Mouse (Mus musculus): ENCODE data around the gene E330021D16Rik. TPM values are rescaled to one million over a fixed set of nuclear protein-coding genes. Genes with fewer than 3 reads are reported as not detected.

Gene E330021D16Rik
- polyA plus RNA-seq, 1 experiment from 2014 or later, result not detected

DNA sequence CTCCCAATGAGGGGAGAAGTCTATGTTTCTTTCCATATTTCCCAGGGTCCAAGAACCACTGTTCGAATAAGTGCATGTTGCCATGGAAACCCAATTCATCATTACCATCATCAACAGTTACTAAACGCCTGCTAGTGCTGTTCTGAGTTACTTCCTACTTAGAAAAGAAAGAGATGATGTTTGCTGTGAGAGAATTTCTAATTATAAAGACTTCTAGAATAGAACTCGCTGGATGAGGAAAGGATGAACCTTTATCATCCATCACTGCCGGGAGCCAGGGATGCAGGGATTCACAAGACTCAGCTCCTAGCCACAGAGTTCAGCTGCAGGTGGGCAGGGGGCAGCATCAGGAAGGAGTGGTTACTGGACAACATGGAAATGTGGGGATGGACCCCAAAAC is 51.4 kb downstream of the E330021D16Rik start:
- no peaks in the 10 kb centered on the region for H3K36me3 ChIP-seq (ENCODE audit: control insufficient read depth, insufficient read depth, low read length)
- no peak for ATAC-seq (ENCODE audit: insufficient read depth, low FRiP score, low TSS enrichment)
- H3K9me3 ChIP-seq (ENCODE audit: control insufficient read depth, low read length), result no peaks in the 10 kb centered on the region
- no peak overlapping the region for H3K9ac ChIP-seq (ENCODE audit: low read length)
- WGBS, result 73% methylated on average over 4 of the region's 4 CpGs
- no peaks in the 10 kb centered on the region for H3K27me3 ChIP-seq (ENCODE audit: control insufficient read depth, insufficient read depth, low read length)
- no peak overlapping the region for H3K4me2 ChIP-seq (ENCODE audit: low read depth)
- H3K27ac ChIP-seq (ENCODE audit: low read depth, low read length), result no peak overlapping the region
- no peaks in the 10 kb centered on the region for H3K4me1 ChIP-seq (ENCODE audit: control insufficient read depth, insufficient read depth, low read length)
- DNase-seq (ENCODE audit: low spot score), result no peak
- H3K4me3 ChIP-seq (ENCODE audit: low read depth, low read length), result no peak overlapping the region

DNA sequence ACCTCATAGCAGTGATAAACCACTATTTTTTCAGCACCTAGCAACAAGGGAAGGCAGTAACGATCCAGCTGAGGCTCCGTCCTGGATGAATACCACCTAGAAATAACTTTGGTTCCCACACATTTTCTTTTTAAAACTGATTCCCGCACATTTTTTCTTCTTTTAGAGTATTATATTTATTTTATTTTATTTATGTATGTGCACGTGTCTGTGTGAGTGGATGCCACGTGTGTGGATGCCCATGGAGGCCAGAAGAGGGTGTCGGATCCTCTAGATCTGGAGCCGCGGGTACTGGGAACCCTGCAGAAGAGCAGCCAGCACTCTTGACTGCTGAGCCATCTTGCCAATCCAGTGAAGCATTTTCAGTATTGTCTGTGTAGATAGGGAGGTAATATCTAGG is 52.1 kb downstream of the E330021D16Rik start:
- no peak overlapping the region for H3K4me3 ChIP-seq (ENCODE audit: low read depth, low read length)
- no peak overlapping the region for H3K4me2 ChIP-seq (ENCODE audit: low read depth)
- H3K27ac ChIP-seq (ENCODE audit: low read depth, low read length), result no peak overlapping the region
- no peaks in the 10 kb centered on the region for H3K9me3 ChIP-seq (ENCODE audit: control insufficient read depth, low read length)
- no peak overlapping the region for H3K9ac ChIP-seq (ENCODE audit: low read length)
- no peaks in the 10 kb centered on the region for H3K4me1 ChIP-seq (ENCODE audit: control insufficient read depth, insufficient read depth, low read length)
- H3K36me3 ChIP-seq (ENCODE audit: control insufficient read depth, insufficient read depth, low read length), result no peaks in the 10 kb centered on the region
- WGBS, result 88% methylated on average over 8 of the region's 8 CpGs
- ATAC-seq (ENCODE audit: insufficient read depth, low FRiP score, low TSS enrichment) (no peak), DNase-seq (ENCODE audit: low spot score) (no peak)
- H3K27me3 ChIP-seq (ENCODE audit: control insufficient read depth, insufficient read depth, low read length), result no peaks in the 10 kb centered on the region

DNA sequence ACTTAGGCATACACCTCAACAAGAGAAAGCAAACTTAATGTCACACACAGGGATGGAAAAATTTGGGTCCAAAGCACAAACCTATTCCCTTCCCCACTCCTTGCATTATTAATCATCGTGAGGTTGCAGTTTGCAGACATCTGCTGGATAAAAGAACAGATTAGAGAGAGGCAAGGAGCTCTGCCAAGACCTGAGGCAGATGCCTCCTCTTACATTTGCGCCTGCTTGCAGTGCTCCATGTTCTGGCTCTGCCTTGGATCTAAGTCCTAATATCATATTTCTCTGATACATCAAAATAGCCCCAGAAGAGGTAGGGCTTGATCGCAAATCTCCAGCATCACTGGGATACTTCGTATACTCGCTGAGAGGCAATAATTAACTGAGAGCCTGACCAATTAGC is 56.9 kb downstream of the E330021D16Rik start:
- Histone ChIP-seq H3K4me1 (ENCODE audit: control insufficient read depth, insufficient read depth, low read length) (no peaks in the 10 kb centered on the region), H3K27ac (ENCODE audit: low read depth, low read length) (no peak overlapping the region), H3K27me3 (ENCODE audit: control insufficient read depth, insufficient read depth, low read length) (no peaks in the 10 kb centered on the region), H3K9me3 (ENCODE audit: control insufficient read depth, low read length) (no peaks in the 10 kb centered on the region), H3K36me3 (ENCODE audit: control insufficient read depth, insufficient read depth, low read length) (no peaks in the 10 kb centered on the region), H3K4me3 (ENCODE audit: low read depth, low read length) (no peak overlapping the region), H3K9ac (ENCODE audit: low read length) (no peak overlapping the region), H3K4me2 (ENCODE audit: low read depth) (no peak overlapping the region)
- DNase-seq (ENCODE audit: low spot score) (no peak), ATAC-seq (ENCODE audit: insufficient read depth, low FRiP score, low TSS enrichment) (no peak)
- WGBS, result 88% methylated on average over 5 of the region's 5 CpGs

DNA sequence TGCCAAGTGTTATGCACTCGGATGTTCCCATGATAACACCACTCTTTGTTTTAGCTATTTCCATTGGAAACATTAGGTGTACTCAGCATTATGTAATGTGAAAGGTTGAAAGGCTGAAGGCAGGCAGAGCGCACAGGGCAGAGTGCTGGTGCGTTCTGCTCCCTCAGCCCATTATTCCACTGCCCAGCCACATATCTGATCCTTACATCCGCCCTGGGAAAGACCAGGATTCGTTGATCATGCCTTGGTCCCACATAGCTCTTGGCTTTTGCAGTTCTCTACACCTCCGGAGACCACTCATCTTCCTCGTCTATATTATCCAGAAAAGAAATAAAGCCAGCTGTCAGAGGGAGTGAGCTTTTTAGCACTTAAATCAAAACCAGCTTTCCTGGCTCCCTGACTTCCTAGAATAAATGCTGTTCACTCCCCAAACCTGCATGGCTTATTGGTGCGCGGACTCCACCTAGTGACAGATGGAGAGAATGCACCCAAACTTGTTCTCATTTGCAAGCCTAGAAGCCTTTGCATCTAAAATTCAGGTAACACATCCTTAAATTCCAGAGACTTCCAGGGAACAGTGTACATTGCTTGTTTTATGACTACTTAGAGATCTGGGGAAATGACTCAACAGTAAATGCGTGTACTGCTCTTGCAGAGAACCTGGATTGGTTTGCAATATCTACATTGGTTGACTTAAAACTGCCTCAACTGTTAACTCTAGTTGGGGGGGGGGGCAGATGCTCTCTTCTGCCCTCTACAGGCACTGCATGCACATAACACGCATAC is 61.8 kb downstream of the E330021D16Rik start:
- DNase-seq (ENCODE audit: low spot score) (peak; percentile 79), ATAC-seq (ENCODE audit: insufficient read depth, low FRiP score, low TSS enrichment) (peak; percentile 38; the same call in 1 of the 2 replicates)
- Histone ChIP-seq H3K27me3 (ENCODE audit: control insufficient read depth, insufficient read depth, low read length) (no peaks in the 10 kb centered on the region), H3K36me3 (ENCODE audit: control insufficient read depth, insufficient read depth, low read length) (no peaks in the 10 kb centered on the region), H3K4me2 (ENCODE audit: low read depth) (no peak overlapping the region), H3K9ac (ENCODE audit: low read length) (no peak overlapping the region), H3K9me3 (ENCODE audit: control insufficient read depth, low read length) (no peaks in the 10 kb centered on the region), H3K27ac (ENCODE audit: low read depth, low read length) (no peak overlapping the region), H3K4me3 (ENCODE audit: low read depth, low read length) (no peak overlapping the region), H3K4me1 (ENCODE audit: control insufficient read depth, insufficient read depth, low read length) (no peaks in the 10 kb centered on the region)
- 43% methylated on average over 11 of the region's 11 CpGs for WGBS

Other genes with a start within 250 kb of the E330021D16Rik start
- gene Grin2b, start 242.1 kb downstream of the E330021D16Rik start, polyA plus RNA-seq (2014; fragmentation: Nextera tagmentation; extraction: Ambion mirVana), result 0.70 and 2.1 TPM in 2 replicates
- gene Gm8994, start 88.0 kb downstream of the E330021D16Rik start, polyA plus RNA-seq (2014; fragmentation: Nextera tagmentation; extraction: Ambion mirVana), result not detected in 2 replicates
- 51.1 and 56.4 TPM in 2 replicates for gene Atf7ip, start 90.6 kb upstream of the E330021D16Rik start, polyA plus RNA-seq (2014; fragmentation: Nextera tagmentation; extraction: Ambion mirVana)
- 2.0 and 2.2 TPM in 2 replicates for gene Plbd1, start 246.4 kb upstream of the E330021D16Rik start, polyA plus RNA-seq (2014; fragmentation: Nextera tagmentation; extraction: Ambion mirVana)